Mouse (Mus musculus): ENCODE results near the gene Actn3. TPM values are rescaled to one million over a fixed set of nuclear protein-coding genes. Genes with fewer than 3 reads are reported as not detected.
A peak's percentile ranks its signal among the peaks of the same experiment; 100 is the strongest.
"Not testable (repeated sequence)": the region's sequence is repeated elsewhere in the genome, so short reads cannot be mapped to it uniquely, and the experiment has no call there.

The Actn3 gene
- polyA plus RNA-seq, 1 experiment from 2014 or later, result 2.0 TPM

DNA sequence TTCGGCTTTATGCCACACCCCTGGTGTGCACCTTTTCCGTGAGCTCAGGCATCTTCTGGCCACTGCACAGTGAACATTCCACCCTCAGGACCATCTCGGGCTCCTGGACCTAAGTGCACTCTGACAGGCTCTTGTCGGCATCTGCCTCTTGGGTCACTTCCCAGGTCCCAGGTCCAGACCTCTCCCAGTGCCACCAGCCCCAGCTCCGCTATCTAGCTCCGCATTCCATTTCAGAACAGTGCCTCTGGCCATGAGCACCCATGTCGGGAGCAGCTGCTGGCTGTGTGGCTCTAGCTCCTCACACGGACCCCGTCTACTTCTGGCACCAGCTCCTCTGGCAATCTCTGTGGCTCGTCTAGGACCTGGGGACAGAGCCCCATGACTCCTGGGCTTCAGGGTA is 12.1 kb upstream of the Actn3 start:
- Histone ChIP-seq H3K27me3 (ENCODE audit: poor library complexity, severe bottlenecking) (no peaks in the 10 kb centered on the region), H3K36me3 (replicated peaks) (peaks cover 39% of the 10 kb centered on the region), H3K4me3 (no peak overlapping the region), H3K9me3 (no peaks in the 10 kb centered on the region), H3K4me1 (no peaks in the 10 kb centered on the region), H3K27ac (no peak overlapping the region)
- 90% methylated on average over 10 of the region's 10 CpGs for WGBS
- no peak for DNase-seq (ENCODE audit: extremely low spot score, low spot score)

DNA sequence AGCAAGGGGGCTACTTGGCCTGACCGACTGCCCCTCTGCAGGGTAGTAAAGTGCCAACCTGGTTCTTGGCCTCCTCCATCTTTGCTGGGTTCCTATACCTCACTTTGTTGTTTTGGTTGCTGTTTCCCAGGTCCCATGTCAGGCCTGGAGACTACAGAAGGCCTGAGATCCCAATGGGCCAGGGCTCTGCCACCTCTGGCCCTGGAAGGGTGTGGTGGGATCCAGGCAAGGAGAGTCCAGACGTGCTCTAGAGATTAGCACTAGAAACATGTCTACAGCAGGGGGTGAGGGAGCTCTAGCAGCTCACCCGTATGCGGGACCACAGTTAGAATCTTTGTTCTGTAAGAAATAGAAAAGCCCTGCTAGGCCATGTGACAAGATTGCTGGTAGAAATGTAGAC is 6.3 kb upstream of the Actn3 start:
- Histone ChIP-seq H3K27me3 (ENCODE audit: poor library complexity, severe bottlenecking) (no peaks in the 10 kb centered on the region), H3K4me3 (no peak overlapping the region), H3K4me1 (peaks cover 14% of the 10 kb centered on the region), H3K9me3 (no peaks in the 10 kb centered on the region), H3K36me3 (replicated peaks) (peaks cover 5% of the 10 kb centered on the region; the same call in 1 of the 2 replicates), H3K27ac (no peak overlapping the region)
- DNase-seq (ENCODE audit: extremely low spot score, low spot score), result no peak
- 88% methylated on average over 4 of the region's 4 CpGs for WGBS

DNA sequence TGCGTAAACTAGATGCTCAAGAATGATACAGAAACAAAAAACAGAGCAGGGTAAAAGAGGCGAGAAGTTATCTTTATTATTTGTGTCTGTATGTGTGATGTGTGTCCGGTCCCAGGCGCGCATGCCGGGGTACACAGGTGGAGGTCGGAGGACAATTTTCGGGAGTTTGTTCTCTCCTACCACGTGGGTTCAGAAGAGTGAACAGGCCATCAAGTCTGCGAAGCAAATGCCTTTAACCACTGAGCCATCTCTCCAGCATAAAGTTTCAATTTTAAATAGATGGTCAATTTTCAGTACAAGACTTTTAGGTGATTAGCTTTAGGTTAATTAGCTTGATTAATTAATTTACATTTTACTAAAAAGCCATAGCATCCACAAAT is 1.6 kb upstream of the Actn3 start:
- Histone ChIP-seq H3K27me3 (ENCODE audit: poor library complexity, severe bottlenecking) (peaks cover 14% of the 10 kb centered on the region), H3K36me3 (replicated peaks) (0 out of 2 replicates have a peak, but pooled peaks cover 3% of the 10 kb centered on the region), H3K4me1 (peaks cover 39% of the 10 kb centered on the region), H3K9me3 (no peaks in the 10 kb centered on the region), H3K27ac (no peak overlapping the region), H3K4me3 (peak overlapping the region; percentile 80)
- 70% methylated on average over 10 of the region's 10 CpGs for WGBS
- DNase-seq (ENCODE audit: extremely low spot score, low spot score), result no peak

DNA sequence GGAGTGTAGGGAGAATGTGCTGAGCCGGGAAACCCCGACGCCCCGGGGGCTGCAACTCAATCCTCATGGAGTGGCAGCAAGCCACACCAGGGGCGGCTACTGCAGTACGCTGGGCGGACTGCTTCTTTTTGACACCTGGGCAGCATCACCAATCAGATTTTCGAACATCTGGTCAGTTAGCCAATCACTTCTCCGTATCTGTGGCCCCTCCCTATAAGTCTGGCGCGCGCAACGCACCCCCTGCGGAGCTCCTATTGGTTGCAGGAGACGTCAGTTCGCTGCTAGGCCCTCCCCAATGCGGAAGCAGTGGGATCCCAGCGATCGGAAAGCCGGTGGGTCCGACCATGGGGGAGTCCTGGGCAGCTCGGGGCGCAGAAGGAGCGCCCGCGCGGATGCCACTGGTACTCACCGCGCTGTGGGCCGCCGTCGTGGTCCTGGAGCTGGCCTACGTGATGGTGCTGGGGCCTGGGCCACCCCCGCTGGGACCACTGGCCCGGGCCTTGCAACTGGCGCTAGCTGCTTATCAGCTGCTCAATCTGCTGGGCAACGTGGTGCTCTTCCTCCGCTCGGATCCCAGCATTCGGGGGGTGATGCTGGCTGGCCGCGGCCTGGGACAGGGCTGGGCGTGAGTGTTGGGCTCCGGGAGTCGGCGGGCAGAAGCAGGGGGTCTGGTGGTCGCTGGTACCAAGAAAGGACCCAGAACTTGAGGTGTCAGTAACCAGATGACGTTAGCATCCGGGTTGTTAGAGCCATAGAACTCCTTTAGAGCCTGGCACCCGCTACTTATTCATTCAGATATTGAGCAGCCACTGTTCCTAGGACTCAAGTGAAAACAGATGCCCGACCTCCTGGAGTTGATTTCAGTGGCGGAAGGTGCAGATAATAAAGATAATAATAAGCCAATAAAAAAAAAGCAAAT is 955 bp upstream of the Actn3 start, which contains the start of gene Zdhhc24:
Gene Zdhhc24, plus strand, starts transcription at position 264 of the 919 bp plus-strand sequence.
- peaks cover 14% of the 10 kb centered on the region for H3K27me3 ChIP-seq (ENCODE audit: poor library complexity, severe bottlenecking)
- H3K4me1 ChIP-seq, result peaks cover 39% of the 10 kb centered on the region
- WGBS, result 2% methylated on average over 52 of the region's 52 CpGs
- no peaks in the 10 kb centered on the region for H3K9me3 ChIP-seq
- peak within 1 kb of the TSS; percentile 80 for H3K4me3 ChIP-seq
- H3K36me3 ChIP-seq (replicated peaks), result 0 out of 2 replicates have a peak, but pooled peaks cover 3% of the 10 kb centered on the region
- peak within 1 kb of the TSS; percentile 85 for H3K27ac ChIP-seq
- DNase-seq (ENCODE audit: extremely low spot score, low spot score), result peak; percentile 95

DNA sequence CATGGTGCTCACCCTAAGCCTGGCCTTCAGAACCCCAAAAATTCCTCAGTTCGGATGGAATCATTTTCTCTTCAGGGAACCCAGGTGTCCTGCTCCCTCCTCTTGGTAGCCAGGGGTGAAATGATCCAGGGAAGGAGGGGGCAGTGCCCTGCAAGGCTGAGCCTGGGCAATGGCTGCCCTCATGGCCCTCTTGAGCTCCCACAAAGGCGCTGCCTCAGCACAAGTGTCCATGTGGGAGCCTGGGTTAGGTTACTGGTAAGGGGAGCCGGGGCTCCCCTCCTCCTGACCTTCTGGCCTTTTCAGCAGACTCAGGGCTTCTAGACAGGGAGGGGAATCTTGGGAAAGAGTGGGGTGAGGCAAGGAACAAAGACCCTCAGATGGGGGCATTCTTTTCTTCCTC is 954 bp downstream of the Actn3 start:
- Histone ChIP-seq H3K9me3 (no peaks in the 10 kb centered on the region), H3K4me3 (0 out of 2 replicates have a peak overlapping the region, but pooled peaks have one; percentile 80), H3K27me3 (ENCODE audit: poor library complexity, severe bottlenecking) (peaks cover 14% of the 10 kb centered on the region), H3K36me3 (replicated peaks) (no peaks in the 10 kb centered on the region), H3K27ac (no peak overlapping the region), H3K4me1 (peaks cover 39% of the 10 kb centered on the region)
- 74% methylated on average over 3 of the region's 3 CpGs for WGBS
- no peak for DNase-seq (ENCODE audit: extremely low spot score, low spot score)

DNA sequence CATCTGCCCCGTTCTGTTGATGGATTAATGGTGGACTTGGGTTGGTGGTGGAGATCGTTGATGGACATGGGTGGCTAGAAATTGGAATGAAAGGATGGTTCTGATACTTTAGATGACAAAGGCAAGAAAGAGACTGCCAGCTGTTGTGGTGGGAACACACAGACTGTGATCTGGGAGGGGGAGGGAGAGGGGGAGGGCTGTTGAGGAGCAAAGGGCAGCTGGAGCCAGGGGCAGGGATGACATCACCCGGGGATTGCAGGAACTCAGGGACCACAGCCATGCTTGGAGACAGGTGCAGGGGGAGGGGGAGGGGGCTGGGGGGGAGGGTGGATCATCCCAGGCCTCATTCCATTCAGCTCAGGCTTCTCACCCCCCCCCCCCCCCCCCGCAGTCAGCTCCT is 1.5 kb downstream of the Actn3 start:
- Histone ChIP-seq H3K4me1 (peaks cover 39% of the 10 kb centered on the region), H3K36me3 (replicated peaks) (no peaks in the 10 kb centered on the region), H3K27me3 (ENCODE audit: poor library complexity, severe bottlenecking) (peaks cover 14% of the 10 kb centered on the region), H3K9me3 (no peaks in the 10 kb centered on the region), H3K4me3 (no peak overlapping the region), H3K27ac (no peak overlapping the region)
- WGBS, result 66% methylated on average over 3 of the region's 4 CpGs
- no peak for DNase-seq (ENCODE audit: extremely low spot score, low spot score)

DNA sequence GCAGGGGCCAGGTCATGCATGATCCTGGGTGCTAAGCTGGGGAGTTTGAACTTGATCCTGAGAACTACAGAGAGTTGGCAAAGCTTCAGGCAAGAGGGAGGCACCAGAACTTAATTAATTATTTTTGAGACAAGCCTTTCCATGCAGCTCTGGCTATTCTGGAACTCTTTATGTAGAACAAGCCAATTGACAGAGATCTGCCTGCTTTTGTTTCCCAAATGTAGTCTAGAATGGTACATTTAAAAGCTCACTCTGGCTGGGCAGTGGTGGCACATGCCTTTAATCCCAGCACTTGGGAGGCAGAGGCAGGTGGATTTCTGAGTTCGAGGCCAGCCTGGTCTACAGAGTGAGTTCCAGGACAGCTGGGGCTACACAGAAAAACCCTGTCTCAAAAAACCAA is 3.1 kb downstream of the Actn3 start:
- peaks cover 32% of the 10 kb centered on the region for H3K4me1 ChIP-seq
- H3K27me3 ChIP-seq (ENCODE audit: poor library complexity, severe bottlenecking), result peaks cover 14% of the 10 kb centered on the region
- not testable (repeated sequence) for H3K4me3 ChIP-seq; H3K36me3 ChIP-seq (replicated peaks); DNase-seq (ENCODE audit: extremely low spot score, low spot score); H3K9me3 ChIP-seq; H3K27ac ChIP-seq
- WGBS, result 93% methylated on average over 1 of the region's 1 CpGs

DNA sequence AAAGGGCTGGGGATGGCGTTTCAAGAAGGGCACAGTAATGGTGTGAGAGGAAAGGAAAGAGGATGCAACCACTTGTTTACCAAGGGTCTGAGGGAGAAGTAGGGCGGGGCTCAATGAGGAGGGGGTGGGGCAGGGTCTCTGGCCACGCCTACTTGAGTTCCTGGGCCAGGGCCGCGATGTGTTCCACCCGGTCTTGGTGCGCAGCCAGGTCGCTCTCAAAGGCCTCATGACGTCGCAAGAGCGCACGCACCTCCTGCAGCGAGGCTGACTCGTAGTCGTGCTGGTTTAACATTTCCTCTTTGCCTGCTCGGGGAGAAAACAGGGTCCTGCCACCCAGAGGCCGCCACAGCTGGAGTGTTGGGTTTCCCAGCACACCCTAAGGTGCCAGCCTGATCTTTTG is 12.6 kb downstream of the Actn3 start:
- H3K4me1 ChIP-seq, result peaks cover 4% of the 10 kb centered on the region
- no peak overlapping the region for H3K4me3 ChIP-seq
- no peaks in the 10 kb centered on the region for H3K36me3 ChIP-seq (replicated peaks)
- 9% methylated on average over 17 of the region's 17 CpGs for WGBS
- H3K9me3 ChIP-seq, result 0 out of 2 replicates have a peak, but pooled peaks cover 3% of the 10 kb centered on the region
- H3K27me3 ChIP-seq (ENCODE audit: poor library complexity, severe bottlenecking), result peaks cover 22% of the 10 kb centered on the region; the same call in 1 of the 2 replicates
- no peak overlapping the region for H3K27ac ChIP-seq
- no peak for DNase-seq (ENCODE audit: extremely low spot score, low spot score)

DNA sequence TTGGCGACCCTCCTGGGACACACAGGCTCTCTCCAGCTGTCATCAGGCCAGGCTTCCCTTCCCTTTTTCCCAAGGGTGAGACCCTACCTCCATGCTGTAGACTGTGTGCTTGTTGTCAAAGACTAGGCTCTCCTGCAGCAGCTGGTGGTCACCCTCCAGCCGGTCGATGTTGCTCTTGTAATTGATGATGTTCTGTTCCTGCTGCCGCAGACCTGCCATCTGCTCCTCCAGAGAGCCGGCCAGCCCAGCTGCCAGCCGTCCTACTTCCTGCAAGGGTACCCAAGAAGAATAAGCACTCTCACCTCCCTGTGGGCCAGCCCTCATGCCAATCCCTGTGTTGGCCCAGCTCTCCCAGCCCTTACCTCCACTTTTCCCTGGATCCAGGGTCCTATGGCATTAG is 14.7 kb downstream of the Actn3 start:
- peaks cover 4% of the 10 kb centered on the region for H3K4me1 ChIP-seq
- peaks cover 4% of the 10 kb centered on the region; the same call in 1 of the 2 replicates for H3K36me3 ChIP-seq (replicated peaks)
- 0 out of 2 replicates have a peak, but pooled peaks cover 3% of the 10 kb centered on the region for H3K9me3 ChIP-seq
- no peak overlapping the region for H3K4me3 ChIP-seq
- WGBS, result 91% methylated on average over 6 of the region's 6 CpGs
- H3K27ac ChIP-seq, result no peak overlapping the region
- H3K27me3 ChIP-seq (ENCODE audit: poor library complexity, severe bottlenecking), result peaks cover 22% of the 10 kb centered on the region; the same call in 1 of the 2 replicates
- DNase-seq (ENCODE audit: extremely low spot score, low spot score), result no peak

DNA sequence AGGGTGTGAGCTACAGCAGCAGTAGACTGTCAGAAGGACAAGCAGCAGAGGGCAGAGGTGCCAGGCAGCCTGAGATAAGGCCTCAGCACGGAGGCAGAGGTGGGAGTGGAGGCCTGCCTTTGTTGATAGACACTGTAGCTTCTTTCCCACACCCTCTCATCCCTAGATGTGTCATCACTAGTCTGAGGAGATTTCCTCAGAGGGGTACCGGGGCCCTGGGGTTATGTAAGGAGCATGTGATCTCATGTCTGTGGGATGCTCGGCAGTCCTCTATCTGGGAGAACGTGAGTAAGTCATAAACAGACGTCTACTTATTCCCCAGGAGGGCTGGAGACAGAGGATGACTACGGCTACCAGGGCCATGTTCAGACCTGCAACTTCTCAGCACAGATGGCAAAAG is 18.6 kb downstream of the Actn3 start:
- 0 out of 2 replicates have a peak, but pooled peaks cover 3% of the 10 kb centered on the region for H3K9me3 ChIP-seq
- peaks cover 4% of the 10 kb centered on the region; the same call in 1 of the 2 replicates for H3K36me3 ChIP-seq (replicated peaks)
- H3K4me1 ChIP-seq, result peaks cover 20% of the 10 kb centered on the region
- H3K27me3 ChIP-seq (ENCODE audit: poor library complexity, severe bottlenecking), result peaks cover 15% of the 10 kb centered on the region
- H3K27ac ChIP-seq, result no peak overlapping the region
- no peak for DNase-seq (ENCODE audit: extremely low spot score, low spot score)
- H3K4me3 ChIP-seq, result no peak overlapping the region
- WGBS, result 85% methylated on average over 6 of the region's 6 CpGs

DNA sequence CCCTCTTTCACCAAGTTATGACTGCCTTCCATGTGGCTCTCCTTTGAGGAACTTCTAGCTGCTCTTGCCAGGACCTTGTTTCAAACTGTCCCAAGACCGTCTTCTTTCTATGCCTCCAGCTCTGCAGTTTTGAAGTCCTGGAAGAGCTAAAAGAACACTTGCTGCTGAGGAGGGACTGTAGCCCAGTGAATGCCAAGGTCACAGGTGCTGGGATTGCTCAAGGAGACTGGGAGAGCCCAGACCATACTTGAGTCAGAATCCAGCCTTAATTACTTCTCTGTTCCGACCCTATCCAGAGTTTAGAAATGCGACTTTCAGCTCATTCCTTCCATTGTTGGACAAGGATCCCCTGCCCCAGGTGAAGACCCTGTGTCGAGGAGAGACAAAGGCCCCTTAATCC is 21.8 kb downstream of the Actn3 start:
- Histone ChIP-seq H3K4me3 (peak overlapping the region; percentile 71), H3K9me3 (no peaks in the 10 kb centered on the region), H3K4me1 (peaks cover 20% of the 10 kb centered on the region), H3K27ac (no peak overlapping the region), H3K36me3 (replicated peaks) (peaks cover 4% of the 10 kb centered on the region; the same call in 1 of the 2 replicates), H3K27me3 (ENCODE audit: poor library complexity, severe bottlenecking) (peaks cover 15% of the 10 kb centered on the region)
- DNase-seq (ENCODE audit: extremely low spot score, low spot score), result no peak
- WGBS, result 46% methylated on average over 4 of the region's 4 CpGs

DNA sequence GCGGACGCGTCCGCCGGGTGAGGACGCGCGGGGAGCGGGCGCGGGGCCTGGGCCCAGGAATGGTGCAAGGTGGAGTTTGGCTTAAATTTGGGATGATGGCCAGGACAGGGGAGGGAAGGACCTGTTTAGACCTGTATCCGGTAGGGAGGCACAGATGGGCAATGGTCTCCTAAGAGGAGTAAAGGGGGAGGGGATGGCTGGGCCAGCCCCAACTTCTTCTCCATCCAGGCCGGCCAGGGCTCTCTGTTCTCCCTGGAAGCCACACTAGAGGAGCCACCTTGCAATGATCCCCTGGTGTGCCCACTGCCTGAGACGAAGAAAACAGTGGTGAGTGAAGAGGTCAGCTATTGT is 22.3 kb downstream of the Actn3 start:
- H3K9me3 ChIP-seq, result no peaks in the 10 kb centered on the region
- peak overlapping the region; percentile 71 for H3K4me3 ChIP-seq
- H3K4me1 ChIP-seq, result peaks cover 20% of the 10 kb centered on the region
- peaks cover 4% of the 10 kb centered on the region; the same call in 1 of the 2 replicates for H3K36me3 ChIP-seq (replicated peaks)
- no peak for DNase-seq (ENCODE audit: extremely low spot score, low spot score)
- H3K27ac ChIP-seq, result peak overlapping the region; percentile 82
- WGBS, result 2% methylated on average over 14 of the region's 14 CpGs
- H3K27me3 ChIP-seq (ENCODE audit: poor library complexity, severe bottlenecking), result peaks cover 15% of the 10 kb centered on the region

Measured in forebrain, embryonic 10.5 days (tissue).